Mouse (Mus musculus) right cerebral cortex, adult 18-20 months (tissue): ENCODE measurements around the gene Amigo1.
A peak's percentile ranks its signal among the peaks of the same experiment; 100 is the strongest.

Experiments used
- DNase-seq: peaks from one replicate; pipeline ENCODE4 v3.0.0; 2022; ENCODE audit warnings: mixed read lengths

Amigo1 gene

DNA sequence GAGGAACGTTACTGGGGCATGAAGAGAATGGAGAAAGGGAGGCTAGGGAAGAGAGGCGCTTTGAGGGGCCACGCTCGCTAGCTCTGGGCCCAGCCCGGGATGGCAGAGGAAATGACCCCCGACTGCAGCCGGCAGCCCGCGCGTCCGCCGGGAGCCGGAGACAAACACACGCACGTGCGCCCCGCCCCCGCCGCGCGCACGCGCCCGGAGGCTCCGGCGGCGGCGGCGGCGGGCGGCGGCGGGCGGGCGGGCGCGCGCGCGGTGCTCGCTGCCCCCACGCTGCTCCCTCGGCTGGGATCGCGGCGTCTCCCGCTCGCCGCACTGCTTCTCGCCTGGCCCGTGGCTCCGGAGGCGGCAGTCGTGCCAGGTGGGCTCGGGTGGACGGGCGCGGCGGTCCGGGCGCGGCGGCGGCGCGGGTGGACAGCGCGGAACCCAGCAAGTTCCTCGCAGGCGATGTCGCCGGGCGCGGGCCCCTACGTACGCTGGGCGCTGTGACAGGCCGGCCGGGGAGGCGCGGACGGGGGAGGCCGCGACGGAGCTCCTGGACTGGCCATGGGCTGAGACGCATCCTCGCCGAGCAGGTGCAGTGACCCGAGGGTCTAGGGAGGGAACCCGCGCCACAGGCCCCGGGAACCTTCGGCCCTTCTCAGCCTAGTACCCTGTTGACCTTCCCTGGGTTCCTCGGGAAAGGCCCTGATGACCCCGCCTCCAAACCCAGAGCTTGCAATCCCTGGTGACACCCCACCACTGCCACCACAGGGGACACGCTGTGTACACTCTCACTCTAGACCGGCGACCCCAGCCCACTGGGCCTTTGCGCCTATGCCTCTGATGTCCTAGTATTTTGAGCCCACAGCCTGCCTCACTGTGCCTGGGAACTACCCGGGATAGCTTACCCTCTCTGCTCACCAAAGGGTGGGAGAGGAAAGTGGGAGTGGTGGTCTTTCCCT, at the start of gene Amigo1:
Gene Amigo1 (plus strand): TSS at position 238 of the 950 bp plus-strand sequence.
- no peak for DNase-seq

DNA sequence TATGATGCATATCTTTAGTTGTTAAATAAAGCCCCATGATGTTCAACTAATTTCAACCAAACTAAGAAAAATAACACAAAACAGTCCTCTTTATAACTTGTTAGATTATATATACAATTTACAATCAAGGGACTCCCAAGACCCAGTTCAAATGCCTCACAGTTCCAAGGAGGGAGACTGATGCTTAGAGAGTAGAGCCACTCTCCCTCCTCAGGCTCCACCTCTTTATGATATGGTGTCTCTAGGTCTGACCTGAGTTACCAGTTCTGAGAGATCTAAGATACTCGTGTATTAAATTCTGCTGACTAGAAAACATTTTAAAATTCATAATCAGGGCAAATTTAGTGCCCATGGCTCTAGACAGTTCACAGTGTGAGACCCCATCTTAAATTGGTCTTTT, 47.0 kb upstream of the Amigo1 start:
- no peak for DNase-seq

DNA sequence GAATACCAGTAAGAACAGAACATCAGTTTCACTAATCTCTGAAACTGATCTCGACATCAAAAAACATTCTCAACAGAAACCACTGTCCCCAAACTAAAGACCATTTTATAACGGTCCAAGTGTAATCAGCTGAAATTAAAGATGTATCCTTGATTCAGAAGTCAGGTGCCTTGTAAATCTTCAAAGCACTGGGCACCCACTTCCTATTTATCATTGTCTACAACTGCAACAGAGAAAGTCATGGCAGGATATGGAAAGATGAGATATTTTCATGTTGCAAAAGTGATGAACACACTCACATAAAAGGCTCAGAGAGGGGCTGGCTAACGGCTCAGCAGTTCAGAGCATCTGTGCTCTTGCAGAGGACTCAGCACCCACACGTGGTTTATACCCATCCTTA, 45.3 kb upstream of the Amigo1 start:
- no peak for DNase-seq

DNA sequence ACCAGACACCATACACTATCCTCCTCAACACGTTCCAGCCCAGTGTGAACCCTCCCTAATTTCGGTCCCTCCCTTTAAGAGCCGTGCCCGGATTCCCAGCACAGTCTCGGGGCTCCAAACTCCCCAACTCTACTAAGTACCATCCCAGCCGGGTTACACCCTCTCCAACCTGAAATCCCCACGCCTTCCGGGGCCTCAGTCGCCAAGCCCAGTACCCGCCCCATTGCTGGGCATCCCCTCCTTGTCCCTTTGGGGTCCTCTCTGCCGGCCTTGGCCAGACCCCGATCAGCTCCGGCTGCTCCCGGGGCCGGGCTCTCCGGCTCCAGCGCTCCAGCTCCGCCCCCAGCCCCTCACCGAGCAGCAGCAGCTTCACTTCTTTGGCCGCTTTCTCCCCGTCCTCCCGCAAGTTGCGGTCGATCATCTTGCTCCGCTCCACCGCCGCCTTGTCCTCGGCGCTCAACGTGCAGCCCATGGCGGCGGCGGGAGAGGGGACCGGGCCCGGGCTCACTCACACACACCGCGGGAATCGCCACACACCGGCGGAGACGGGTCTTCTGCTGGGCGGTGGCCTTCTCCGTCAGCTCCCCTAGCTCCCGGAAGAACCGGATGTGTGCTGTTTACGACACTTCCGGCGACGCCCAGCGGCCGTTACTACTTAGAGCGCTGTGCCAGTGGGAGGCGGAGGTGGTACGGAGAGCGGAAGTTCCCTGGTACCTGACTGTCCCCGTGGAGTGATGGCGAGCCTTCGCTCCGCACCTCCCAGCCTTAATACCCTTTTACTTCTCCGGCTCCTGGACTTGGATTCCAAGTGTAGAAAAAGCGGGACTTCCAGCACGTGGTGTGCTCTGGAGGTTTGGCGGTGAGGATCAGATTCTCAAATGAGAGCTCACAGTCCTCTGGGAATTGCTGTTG, 40.3 kb upstream of the Amigo1 start, which contains the start of gene Gnai3:
Gene Gnai3 (minus strand): TSS at position 613 of the 912 bp plus-strand sequence.
- peak; percentile 94 for DNase-seq

DNA sequence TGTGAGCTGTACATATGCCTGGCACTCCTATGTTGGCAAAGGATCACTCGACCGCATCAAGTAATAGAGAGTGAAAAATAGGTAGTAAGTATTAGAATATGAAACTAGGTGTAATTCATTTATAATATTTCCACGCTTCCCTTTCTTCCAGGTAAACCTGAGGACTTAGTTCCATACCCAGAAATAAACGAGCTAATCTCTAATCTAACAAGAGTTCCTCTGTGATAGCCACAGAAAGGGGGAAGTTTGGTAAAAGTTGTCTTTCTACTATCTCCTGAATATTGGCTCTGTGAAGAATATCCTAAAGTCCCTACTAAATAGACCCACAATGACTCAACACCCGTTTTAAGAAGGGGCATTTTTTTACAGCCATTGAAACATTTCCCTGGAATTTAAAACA, 39.5 kb upstream of the Amigo1 start:
- no peak for DNase-seq

DNA sequence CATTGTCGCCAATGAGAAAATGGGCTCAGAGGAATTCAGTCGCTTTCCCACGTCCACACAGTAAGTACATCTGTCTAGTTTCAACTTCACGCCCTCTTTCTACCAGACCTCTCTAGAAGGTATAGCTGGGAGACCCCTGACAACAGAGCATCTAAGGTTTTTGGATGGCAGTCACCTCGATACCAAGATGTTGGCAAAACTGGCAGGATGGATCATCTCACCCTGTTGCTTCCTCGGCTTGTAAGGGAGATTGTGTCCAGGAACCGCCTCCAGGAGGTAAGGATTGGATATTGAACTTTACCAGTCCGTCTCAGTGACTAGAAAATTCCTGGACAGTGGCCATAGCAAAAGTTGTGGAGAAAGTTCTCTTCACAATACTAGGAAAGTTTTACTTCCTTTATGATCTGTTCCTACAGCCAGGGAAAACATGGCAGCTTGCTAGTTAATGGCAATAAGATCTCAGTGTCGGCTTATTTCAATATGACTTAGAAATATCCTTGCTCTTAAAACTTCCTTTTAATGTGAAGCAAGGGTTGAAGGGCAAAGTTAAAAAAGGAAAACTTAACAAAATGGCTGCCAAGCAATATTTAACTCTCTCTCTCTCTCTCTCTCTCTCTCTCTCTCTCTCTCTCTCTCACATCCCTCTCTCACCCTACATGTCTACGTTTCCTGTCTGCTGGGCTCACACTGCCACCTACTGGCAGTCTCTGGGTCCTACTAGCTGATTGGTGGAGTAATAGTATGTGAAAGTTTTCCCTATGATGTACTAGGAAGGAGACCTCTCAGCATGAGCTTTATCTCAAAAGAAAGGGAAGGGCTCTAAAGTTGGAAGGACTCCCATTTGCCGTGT, 38.5 kb upstream of the Amigo1 start:
- peak; percentile 88 for DNase-seq

DNA sequence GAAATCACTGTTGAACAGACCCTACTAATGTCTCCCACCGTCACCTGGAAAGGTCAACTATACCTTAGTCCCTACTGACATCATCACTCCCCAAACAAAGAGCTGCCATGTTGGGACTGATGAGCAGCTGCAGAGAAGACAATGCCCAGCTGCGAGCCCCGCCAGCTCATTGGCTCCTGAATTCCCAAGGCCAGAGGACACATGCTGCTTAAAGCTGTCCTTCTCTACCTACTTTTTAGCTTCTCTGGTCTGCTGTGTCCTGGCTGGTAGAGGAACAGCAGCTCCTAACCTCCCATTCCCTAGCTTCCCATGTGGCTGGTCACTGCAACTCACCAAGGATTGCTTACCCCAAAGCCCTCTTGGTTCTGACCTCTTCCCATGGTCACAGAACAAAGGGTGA, 33.8 kb upstream of the Amigo1 start:
- DNase-seq, result no peak

DNA sequence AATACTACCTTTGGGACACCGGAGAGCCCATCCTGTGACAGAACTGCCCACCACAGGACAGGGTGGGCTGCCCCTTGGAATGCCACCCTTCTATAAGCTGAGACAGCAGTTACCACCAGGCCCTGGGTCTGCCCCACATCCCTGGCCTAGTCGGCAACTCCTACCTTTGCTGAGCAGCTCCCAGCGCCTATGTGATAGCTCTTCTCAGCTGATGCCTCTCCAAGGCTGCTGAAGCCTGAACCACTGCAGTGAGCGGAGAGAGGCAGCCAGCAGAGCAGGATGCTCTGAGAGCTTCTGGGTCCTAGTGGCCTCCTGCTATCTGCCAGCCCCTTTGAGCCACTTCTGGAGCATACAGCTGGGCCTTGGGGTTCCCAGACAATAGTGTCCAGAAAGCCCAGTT, 31.5 kb upstream of the Amigo1 start, which contains the start of gene Gpr61:
Gene Gpr61 (minus strand): TSS at position 227 of the 400 bp plus-strand sequence.
- peak; percentile 87 for DNase-seq

DNA sequence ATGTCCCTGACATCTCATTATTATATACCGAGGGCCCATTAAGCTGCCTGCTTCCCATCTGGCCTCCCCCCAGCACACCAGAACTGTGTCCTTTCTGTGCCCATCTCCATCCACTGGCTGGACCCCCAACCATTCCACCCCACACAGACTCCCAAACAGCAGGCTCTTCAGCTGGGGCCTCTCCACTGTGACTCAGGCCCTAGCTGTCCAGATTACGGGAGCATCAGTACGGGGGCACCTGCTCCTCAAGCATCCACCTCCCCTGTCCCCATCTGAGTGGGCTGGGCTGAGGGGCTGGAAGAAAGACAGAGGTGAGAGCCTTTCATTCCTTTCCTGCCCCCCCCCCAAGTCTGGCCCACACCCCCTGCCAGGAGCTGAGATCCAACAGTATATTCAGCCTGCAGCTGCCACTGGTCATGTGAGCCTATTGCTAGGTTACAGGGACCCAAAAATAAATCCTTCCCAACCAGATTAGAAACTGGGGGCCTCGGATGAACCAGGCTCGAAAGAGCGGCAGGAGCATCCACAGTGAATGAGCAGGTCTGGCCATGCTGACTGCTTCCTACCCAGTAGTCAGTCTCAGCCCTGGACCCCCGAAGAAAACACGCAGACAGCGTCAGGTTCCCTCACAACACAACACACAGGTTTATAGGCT, 27.6 kb upstream of the Amigo1 start:
- peak; percentile 83 for DNase-seq

DNA sequence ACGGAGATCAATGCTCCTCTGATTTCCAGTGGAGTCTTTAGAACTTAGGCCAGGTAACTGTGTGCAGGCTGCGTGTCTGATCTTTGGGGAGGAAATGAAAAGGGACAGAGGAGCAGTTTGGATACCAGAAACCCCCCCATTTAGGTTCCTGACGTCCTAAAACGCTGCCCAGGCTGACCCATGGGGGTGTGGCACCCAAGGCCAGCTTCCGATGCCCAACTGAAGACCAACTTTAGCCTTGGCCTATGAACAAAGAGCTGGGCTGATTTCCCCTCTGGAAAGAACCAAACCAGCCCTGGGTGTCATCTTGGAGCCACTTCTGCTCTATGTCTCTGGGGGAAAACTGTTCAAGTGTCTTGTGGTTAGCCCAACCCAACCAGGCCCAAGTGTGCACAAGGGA, 22.0 kb upstream of the Amigo1 start:
- no peak for DNase-seq

DNA sequence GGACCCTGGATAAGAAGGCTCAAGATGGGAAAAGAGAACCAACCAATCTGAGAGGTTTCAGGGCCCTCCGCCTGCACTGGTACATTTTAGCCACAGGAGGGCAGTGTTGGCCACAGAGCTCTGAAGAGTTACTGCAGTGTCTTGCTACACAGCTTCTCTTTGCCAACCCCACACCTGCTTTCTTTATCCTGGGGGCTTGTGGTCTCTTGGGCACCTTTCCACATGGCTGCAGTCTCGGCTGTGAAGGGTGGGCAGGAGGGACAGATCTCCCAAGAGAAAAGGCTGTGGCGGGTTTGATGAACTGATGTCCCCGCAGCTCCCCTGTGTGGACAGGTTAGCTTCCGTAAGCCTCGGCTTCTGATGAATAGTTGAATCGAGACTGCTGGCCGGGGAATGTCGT, 21.3 kb upstream of the Amigo1 start:
- DNase-seq, result peak; percentile 81

DNA sequence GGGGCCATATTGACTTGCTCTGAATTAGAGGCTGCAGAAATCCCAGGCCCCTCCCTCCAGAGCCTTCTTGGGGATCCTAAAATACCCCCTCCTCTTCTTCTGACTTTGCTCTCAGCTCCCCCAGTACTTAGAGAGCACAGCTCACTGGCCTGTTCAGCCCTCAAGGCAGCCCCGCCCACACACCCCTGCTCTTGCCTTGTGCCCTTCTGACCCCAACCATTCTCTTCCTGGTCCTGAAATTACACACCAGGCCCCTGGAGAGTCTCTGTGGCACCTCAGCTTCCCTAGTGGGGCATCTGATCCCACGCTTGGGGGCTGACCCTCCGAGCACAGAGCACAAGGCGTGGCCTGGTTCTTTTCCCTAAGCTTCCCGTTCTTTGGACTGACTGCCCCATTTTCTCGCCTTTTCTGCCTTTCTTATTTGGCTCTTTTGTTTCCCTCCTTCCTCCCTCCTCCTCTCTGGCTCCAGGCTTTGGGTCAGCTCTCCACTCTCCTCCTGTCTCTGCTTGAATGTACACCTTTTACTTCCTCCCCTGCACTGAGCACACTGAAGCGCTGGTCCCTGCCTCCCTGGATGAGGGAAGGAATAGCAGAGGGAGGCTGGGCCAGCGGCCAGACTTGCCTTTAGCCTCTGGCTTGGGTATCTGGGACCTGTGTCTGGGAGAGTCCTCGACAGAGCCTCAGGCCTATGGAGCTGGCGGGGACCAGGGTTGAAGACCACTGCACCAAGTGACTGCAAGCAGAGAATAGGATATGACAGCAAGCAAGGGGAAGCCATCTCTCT, 20.4 kb upstream of the Amigo1 start:
- no peak for DNase-seq

DNA sequence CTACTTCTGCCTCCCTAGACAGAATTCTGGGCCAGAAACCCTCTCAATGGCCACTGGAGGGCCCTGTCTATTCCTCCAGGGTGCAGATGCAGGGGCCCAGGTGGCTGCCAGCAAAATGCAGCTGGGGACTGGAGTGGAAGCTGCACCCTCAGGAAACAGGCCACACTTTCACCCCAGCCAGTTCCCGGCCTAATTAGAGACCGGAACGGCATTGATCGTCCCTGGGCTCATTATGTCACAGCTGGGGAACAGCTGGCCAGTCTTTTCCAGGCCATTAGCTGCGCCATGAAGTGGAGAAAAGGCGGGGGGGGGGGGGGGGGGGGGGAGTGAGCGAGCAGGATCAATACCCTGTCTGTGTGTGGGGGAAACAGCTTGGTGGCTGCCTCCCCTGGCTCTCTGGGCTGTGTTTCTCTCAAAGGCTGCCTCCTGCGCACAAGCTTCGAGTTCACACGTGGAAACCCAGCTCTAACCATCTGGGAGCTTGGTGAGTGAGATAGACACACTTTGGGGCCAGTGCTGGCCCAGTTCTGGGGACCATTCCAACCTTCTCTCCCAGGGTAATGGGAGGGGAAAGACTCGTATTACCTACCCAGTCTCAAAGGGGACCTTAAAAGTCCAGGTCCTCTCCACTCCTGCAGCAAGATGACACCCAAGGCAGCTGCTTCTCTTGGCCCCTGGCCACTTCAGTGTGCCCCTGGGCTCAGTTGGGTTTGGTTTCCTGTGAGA, 19.5 kb upstream of the Amigo1 start:
- peak; percentile 68 for DNase-seq

DNA sequence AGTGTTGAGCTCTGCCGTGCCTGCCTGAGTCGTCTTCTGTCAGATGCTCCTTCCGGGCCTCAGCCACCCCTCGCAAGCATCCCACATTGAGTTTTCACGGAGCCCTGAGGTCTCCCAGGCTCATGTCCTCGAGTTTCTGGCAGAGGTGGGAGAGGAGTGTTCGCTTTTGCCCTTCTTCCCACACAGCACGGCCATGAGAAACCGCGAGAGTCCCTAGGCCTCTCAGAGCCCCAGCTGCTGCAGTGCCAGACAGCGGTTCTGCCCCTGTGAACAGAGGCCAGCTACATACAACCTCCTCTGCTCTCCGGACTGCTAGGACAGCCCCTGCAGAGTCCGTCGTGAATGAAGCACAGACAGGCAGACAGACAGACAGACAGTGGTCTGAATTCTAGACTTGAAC, 18.6 kb upstream of the Amigo1 start:
- DNase-seq, result no peak

DNA sequence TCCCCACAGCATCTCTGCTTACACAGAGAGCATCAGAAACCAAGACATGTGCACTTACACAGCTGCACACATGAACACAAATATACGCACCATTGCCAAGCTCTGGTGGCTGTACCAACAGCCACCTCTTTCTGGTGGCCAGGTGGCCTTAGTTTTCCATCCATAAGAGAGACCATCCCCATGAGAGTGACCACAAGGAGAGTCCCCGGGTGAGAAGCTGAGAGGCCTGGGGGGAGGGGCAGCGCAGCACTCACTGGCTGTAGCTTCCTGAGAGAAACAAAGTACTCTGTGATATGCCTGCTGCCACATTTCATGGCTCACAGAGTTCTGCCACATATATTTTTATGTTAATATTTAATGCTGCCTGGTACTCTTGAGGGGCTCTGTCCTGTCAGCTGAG, 16.9 kb upstream of the Amigo1 start:
- DNase-seq, result no peak

DNA sequence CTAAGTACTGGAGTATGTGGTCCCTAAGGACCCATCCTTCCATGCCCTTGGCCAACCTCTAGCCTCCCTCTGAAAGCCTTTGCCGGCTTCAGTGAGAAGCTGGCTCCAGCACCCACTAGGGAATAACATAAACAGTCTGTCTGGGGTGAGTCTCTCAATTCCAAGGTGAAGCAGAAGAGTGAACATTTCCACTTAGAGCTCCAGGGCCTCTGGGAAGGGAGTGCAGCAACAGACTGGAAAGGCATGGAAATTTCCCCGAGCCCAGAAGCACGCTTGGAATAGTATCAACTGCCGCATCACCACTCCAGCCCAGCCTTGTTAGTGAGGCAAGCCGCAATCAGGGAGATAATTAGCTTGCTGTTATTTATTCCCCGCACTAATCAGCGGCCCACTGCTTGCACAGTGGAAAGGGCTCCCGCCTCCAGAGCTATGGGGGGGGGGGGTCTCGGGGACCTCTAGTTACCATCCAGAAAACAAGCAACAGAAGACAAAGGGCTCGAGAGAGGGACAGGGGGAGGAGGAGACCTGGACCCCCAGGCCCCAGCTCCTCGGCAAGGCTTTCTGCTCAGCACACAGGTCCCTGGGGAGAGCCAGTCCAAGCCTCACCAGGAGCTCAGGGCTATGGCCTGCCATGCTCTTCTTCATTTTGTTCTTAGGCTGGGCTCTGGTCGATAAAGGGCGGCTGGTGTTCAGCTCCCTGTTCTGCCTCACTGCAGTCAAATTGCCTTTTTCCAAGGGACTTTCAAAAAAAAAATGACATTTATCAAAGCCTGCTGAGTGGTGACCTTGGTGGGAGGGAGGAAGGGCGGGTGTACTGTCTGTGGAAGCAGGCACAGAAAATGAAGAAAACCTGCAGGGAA, 11.2 kb upstream of the Amigo1 start:
- peak; percentile 86 for DNase-seq

DNA sequence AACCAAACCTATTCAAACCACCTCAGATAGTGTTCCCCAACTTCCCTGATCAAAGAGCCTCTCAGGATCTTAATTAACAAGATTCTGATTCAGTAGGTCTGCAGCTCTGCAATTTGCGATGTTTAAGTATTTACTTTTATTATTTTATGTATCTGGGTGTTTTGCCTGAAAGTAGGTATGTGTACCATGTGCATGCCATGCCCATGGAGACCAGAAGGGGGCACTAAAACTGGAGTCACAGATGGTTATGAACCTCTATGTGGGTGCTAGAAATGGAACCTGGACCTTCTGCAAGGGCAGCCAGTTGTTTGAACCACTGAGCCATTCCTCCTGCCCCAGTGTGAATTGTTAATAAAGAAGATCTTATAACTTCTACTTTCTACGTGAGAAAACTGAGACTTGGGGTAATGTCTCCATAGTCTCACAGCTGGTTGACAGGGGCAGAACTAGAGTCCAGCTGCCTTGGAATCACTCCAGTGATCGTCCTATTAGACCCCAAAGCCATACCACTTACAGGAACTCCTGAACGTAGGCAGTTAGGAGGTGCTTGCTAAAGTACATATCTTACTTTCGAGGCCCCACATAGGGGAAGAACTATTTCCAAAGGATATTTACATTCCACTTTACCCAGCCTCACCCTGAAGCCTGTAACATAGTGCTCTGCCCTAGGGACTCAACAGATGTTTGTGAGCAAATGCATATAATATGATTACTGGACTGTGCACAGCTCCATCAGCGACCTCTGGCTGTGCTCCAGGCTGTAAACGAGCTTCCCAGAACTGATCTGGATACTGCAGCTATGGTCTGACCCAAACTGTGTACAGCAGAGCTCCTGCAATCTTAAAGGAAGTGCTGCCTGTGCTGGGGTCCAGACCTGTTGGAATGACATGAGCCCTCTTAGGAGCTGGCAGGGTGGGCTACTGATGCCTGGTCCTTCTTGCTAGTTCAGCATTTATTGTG, 7.1 kb upstream of the Amigo1 start:
- DNase-seq, result no peak

DNA sequence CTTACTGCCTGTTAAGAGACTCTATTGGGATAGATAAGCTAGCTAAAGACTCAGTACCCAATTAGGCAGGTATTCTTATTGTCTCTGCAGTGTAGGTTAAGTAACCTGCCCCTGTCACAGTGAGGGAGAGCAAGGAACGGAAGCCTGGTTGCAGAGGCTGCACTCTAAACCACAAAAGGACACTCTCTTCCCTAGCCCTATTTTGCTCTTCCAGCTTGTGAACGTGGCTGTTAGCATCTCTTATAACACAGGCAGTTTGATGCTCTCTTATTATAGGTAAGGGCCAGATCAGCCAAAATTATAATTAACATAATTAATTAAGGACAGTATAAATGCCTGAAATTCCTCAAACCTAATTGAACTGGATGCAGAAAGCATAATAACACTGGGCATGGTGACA, 5.6 kb upstream of the Amigo1 start:
- DNase-seq, result no peak
